Mouse (Mus musculus) spleen, adult 18-20 months (tissue): Measurements from ENCODE around the gene E2f2.

Source experiments
- DNase-seq, 2 experiments: peaks; one replicate each; pipeline ENCODE4 v3.0.0; 2022; ENCODE audit warnings: mixed read lengths in 2 of 2

Gene E2f2

DNA sequence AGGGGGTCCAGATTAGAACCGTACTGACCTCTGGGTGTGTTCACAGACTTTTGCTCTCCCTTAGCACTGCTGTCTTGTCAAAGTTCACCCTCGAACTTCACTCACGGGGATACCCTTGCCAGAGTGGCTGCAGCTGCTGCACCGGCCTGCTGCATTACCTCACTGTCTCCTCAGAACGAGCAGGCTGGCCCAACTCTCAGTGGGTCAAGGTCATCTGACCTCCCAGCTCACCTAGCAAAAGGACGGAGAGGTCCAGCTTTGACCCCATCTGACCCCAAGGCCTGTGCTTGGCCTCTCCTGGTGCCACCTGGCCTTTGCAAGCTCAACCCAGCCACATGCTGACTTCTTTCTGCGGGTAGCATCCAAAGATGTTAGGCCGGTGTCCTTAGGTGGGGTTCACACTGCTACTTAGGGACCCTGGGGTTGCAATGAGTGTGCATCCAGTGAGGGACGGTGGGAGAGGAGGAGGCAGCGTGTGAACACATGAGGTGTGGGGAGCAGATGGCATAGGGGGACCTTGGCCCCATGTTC is 3.9 kb downstream of the E2f2 start:
- no peak for DNase-seq

DNA sequence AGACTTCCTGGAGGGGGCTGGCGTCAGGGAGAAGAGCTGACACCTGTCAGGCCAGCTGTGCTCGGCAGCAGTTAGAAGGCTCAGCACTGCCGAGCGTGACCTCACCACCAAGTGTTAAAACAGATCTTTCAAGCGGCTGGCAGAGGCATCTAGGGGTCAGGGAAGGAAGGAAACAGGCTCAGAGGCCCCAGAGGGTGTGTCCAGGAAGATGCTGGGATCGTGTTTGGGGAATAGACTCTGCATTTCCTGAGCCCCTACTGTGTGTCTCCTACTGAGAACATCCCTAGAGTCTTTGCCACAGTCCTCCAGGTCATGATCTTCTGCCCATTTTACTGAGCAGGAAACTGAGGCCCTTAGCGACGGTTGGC is 5.0 kb downstream of the E2f2 start:
- DNase-seq, result peak; percentile 41 to 42

GRCm38 (mm10) chr4:136177612-136178474 is 5.6 kb downstream of the E2f2 start:
- DNase-seq, result peak; percentile 71 to 72

GRCm38 (mm10) chr4:136178475-136178921 is 6.3 kb downstream of the E2f2 start:
- DNase-seq, result no peak

DNA sequence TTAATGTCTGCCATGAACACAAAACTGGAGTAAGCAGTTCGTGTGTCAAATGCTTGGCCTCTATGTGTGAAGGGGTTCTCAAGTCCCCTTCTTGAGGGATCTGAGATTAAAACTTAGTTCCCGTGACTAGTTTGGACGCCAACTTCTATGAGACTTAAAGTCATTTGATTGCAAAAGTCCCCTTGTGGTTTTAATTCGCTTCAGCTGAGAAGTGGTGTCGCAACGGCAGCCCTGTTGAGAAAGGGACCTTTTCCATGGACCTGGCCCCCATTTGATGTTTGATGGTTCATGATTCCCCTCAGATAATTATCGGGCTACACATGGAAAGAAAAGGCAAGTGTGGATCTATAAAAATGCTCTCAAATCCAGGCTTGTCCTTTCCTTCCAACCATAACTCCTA is 7.3 kb downstream of the E2f2 start:
- no peak for DNase-seq

- peak; percentile 85 to 95 for DNase-seq
Measured at GRCm38 (mm10) chr4:136179998-136180397, 7.8 kb downstream of the E2f2 start.

- DNase-seq, result peak; percentile 82 to 86
Measured at GRCm38 (mm10) chr4:136180408-136181330, 8.5 kb downstream of the E2f2 start.

DNA sequence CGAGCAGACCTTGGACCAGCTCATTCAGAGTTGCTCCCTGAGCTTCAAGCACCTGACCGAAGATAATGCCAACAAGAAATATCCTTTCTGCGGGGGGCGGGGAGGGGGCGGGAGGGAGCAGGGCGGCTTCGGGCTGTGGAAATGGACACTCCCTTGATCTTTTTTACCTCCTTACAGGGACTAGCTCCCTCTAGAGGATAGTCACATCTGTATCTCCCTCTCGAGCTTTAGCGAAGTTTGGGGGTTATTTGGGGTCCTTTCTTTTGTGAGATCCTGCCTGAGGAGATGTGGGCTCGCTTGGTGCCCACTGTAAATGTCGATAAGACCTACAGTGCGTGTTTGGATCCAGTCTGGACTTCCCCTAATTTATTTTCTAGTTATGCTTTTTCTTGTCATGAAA is 9.2 kb downstream of the E2f2 start:
- no peak for DNase-seq

DNA sequence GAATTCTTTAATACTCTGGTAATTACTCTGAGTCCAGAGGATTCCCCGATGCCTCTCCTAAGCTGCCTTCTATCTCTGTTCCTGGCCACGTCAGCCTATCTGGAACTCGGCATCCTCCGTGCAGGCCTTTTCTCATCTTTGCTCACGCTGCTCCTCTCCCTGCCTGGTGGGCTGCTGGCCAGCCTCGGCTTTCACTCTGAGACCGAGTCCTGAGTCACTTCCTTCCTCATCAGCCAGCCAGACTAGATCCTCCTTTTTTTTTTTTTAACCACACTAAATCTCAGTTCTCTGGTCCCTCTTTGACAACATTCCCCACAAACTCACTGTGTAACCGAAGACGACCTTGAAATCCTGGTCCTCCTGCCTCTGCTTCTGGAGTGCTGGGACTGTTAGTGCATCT is 13.2 kb downstream of the E2f2 start:
- DNase-seq, result no peak

DNA sequence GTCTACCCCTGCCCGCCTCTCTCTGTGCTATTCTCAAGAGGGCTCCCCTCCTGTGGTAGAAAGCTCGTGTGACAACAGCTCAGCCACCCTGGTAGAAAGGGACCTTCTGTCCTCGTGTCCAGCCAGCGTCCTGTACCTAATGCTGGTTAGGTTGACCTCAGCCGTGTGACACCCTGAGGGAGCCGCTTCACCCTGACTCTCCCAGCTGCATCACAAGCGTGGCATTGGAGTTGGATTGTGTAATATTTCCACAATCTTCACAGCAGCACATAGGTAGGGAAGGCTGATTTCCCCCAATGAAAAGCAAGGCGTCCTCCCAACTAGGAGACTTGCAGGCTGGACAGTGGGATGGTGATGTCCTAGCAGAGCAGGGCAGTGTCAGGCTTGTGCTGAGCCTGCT is 14.1 kb downstream of the E2f2 start:
- no peak for DNase-seq

- no peak for DNase-seq
Measured at GRCm38 (mm10) chr4:136186739-136187472, 14.7 kb downstream of the E2f2 start.

DNA sequence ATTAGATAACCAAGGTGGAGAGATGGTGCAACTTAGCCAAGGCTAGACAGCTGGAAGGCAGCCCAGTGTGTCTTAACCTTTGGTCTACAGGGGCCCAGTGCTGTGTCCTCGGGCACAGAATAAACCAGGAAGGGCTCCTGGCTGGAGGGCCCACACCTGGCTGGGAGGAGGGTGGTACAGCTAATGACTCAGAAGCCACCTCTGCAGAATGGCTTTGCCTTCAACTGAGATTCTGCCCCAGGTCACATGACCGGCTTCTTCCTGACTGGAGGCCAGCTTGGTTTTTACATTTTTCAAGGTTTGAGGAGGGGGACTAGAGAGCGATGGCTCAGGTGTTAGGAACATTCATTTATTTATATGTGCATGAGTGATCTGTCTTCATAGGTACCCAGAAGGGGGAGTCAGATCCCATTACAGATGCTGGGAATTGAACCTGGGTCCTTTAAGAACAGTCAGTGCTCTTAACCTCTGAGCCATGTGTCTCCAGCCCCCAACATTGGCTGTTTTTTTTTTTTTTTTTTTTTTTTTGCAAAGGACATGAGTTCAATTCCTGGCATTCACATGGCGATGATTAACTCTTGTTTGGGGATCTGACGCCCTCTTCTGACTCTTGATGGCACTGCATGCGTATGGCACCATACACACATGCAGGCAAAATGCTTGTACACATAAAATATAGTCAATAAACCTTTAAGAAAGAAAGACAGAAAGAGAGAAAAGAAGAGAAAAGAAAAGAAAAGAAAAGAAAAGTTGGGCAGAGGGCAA is 17.0 kb downstream of the E2f2 start:
- DNase-seq, result no peak

DNA sequence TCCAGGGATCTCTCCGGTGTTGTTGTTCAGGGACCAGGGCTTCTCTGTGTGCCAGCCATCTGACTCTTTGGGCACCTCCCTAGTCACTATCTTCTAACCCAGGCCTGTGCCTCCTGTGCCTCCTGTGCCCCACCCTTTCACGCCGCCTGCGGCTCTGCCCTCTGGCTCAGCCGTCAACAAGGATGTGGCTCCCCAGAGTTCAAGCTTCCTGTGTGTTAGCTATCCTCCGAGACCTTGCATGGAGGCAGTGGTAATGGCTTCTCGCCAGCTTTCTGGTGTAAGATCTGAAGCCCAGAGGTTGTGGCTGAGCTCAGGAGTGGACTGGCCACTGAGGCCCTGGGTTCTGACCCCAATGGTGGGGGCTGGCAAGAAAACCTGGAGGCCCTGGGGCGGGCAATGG is 17.7 kb downstream of the E2f2 start:
- DNase-seq, result peak in 1 of 2 experiments; percentile 28

GRCm38 (mm10) chr4:136193571-136193970 is 21.4 kb downstream of the E2f2 start:
- DNase-seq, result no peak

- no peak for DNase-seq
Measured at GRCm38 (mm10) chr4:136195029-136195428, 22.8 kb downstream of the E2f2 start.

GRCm38 (mm10) chr4:136195629-136196028 is 23.4 kb downstream of the E2f2 start:
- no peak for DNase-seq

- DNase-seq, result no peak
Measured at GRCm38 (mm10) chr4:136196201-136196600, 24.0 kb downstream of the E2f2 start.

GRCm38 (mm10) chr4:136198846-136199245 is 26.7 kb downstream of the E2f2 start:
- DNase-seq, result no peak

DNA sequence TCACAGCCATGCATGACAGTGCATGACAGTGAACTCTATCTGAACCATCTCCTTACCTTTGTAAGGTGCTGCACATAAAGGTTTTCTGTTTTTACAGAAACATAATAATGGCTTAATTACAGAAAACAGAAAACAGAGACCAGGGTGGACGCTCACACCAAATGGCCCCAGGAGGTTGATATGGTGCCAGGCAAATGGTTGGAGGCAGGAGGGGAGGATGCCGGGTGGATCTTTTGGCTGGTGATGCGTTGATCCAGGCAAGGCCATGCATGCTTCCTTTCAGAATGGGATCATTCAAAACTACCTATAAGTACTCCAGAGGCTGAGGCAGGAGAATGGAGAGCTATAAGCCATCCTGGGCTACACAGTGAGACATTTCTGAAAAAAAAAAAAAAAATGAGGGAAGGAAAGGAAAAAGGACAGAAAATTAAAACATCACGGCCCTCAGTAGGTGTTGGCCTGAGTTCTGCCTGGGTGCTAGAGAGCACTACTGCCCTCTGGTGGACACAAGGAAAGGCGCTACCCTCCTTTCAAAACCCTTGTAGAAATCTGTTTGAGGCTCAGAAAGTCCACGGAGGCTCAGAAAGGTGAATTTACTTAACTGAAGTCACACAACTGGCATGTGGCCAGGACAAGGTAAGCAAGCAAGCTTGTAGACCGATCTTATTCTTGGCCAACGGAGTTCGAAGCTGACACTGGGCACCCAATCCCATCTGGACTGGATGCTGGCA is 27.5 kb downstream of the E2f2 start:
- no peak for DNase-seq

GRCm38 (mm10) chr4:136202509-136202908 is 30.3 kb downstream of the E2f2 start:
- DNase-seq, result peak in 1 of 2 experiments; percentile 61

- no peak for DNase-seq
Measured at GRCm38 (mm10) chr4:136204775-136205174, 32.6 kb downstream of the E2f2 start.
